21 mouse cellular contexts compared by ENCODE assay signal in genomic region chr15:27753923-27754322, GRCm38 (mm10).
DNase-seq lines count a peak whose midpoint lies in the region; ATAC-seq and TF ChIP-seq lines count a peak whose summit lies in the region.
"Had no signal": no experiment of that assay in that cellular context is flagged by ENCODE, and none has a peak within 500 bp of the region (broad histone marks: within the 10 kb centered on the region; RNA-seq: fewer than 3 reads in every experiment).

No protein-coding gene starts in this region.

- no peak overlapping the region for H3K4me3 ChIP-seq in kidney, embryonic 14.5 days (ENCODE audit: low read length)
- H3K4me3 ChIP-seq in spleen, adult 2 months (ENCODE audit: extremely low read depth, insufficient read depth, insufficient read length) = no peak overlapping the region
- no peak overlapping the region for H3K4me3 ChIP-seq in hindbrain, embryonic 15.5 days
- H3K4me3 ChIP-seq: erythroblast, embryonic 14.5 days; lung, embryonic 15.5 days; midbrain, embryonic 10.5 days had no signal

- H3K4me1 ChIP-seq in kidney, embryonic 14.5 days (ENCODE audit: control insufficient read depth, insufficient read depth, low read length) = peaks cover 12% of the 10 kb centered on the region
- peaks cover 14% of the 10 kb centered on the region; the same call in 1 of the 2 replicates for H3K4me1 ChIP-seq in spleen, adult 2 months (ENCODE audit: control insufficient read depth, insufficient read depth, insufficient read length)
- 0 out of 2 replicates have a peak, but pooled peaks cover 4% of the 10 kb centered on the region for H3K4me1 ChIP-seq in hindbrain, embryonic 15.5 days (replicated peaks)

- ATAC-seq in kidney, embryonic 14.5 days (ENCODE audit: low FRiP score, low TSS enrichment) = no peak
- ATAC-seq in hindbrain, embryonic 15.5 days (ENCODE audit: low FRiP score, low read depth) = no peak
- ATAC-seq: forebrain, postnatal 0 days; inflammation-experienced regulatory T-cells, adult 6 months had no signal

- no peak for DNase-seq in kidney, postnatal 36 days
- DNase-seq in spleen, adult 2 months (ENCODE audit: low read depth in 1 of 2, low spot score in 2 of 2) = no peak
- no peak for DNase-seq in spleen, postnatal 10 days (ENCODE audit: low spot score in 2 of 2)
- no peak for DNase-seq in left cerebral cortex, adult 11 months (ENCODE audit: low spot score)
- no peak for DNase-seq in layer of hippocampus, adult 9-10 months (ENCODE audit: low spot score)
- DNase-seq: adrenal gland, postnatal 25 days; cerebellum, adult 11 months; cerebellum, postnatal 14 days; embryo, embryonic 11 days; forebrain, postnatal 0 days; kidney, adult 8-10 months; right cerebral cortex, adult 18-20 months; thymus, adult 18-20 months had no signal

- no peak for TF ChIP-seq POLR2A in spleen, adult 2 months (IDR thresholded peaks at IDR 0.05; ENCODE audit: low read depth, low read length)

- H3K9ac ChIP-seq in kidney, embryonic 14.5 days (ENCODE audit: low read depth, low read length) = 0 out of 2 replicates have a peak overlapping the region, but pooled peaks have one; percentile 24
- no peak overlapping the region for H3K9ac ChIP-seq in hindbrain, embryonic 15.5 days
- H3K9ac ChIP-seq: forebrain, postnatal 0 days; liver, embryonic 14.5 days; lung, embryonic 15.5 days had no signal

- no peak for TF ChIP-seq CTCF in spleen, adult 2 months (IDR thresholded peaks at IDR 0.05; ENCODE audit: extremely low read depth, insufficient read depth, insufficient read length, insufficient replicate concordance)

- no peak overlapping the region for H3K27ac ChIP-seq in kidney, embryonic 14.5 days (ENCODE audit: low read depth, low read length)
- H3K27ac ChIP-seq in spleen, adult 2 months (ENCODE audit: insufficient read depth, low read length) = 0 out of 2 replicates have a peak overlapping the region, but pooled peaks have one; percentile 8
- 0 out of 2 replicates have a peak overlapping the region, but pooled peaks have one; percentile 27 for H3K27ac ChIP-seq in hindbrain, embryonic 15.5 days (replicated peaks)
- H3K27ac ChIP-seq: liver, embryonic 14.5 days; macrophage; midbrain, embryonic 10.5 days had no signal

- WGBS in kidney, embryonic 14.5 days = 67% methylated on average over 5 of the region's 5 CpGs
- WGBS in spleen, adult 2 months = 65% methylated on average over 5 of the region's 5 CpGs
- 91% methylated on average over 5 of the region's 5 CpGs for WGBS in hindbrain, embryonic 15.5 days

- no peaks in the 10 kb centered on the region for H3K9me3 ChIP-seq in kidney, embryonic 14.5 days (ENCODE audit: control insufficient read depth, low read length)
- no peaks in the 10 kb centered on the region for H3K9me3 ChIP-seq in hindbrain, embryonic 15.5 days
- H3K9me3 ChIP-seq: lung, embryonic 15.5 days; midbrain, embryonic 10.5 days had no signal

- no peaks in the 10 kb centered on the region for H3K27me3 ChIP-seq in kidney, embryonic 14.5 days (ENCODE audit: control insufficient read depth, insufficient read depth, low read length)
- H3K27me3 ChIP-seq in spleen, adult 2 months (ENCODE audit: control insufficient read depth, insufficient read depth, low read length) = no peaks in the 10 kb centered on the region
- H3K27me3 ChIP-seq in hindbrain, embryonic 15.5 days = no peaks in the 10 kb centered on the region
- H3K27me3 ChIP-seq: lung, embryonic 15.5 days had no signal

- H3K4me2 ChIP-seq in kidney, embryonic 14.5 days (replicated peaks; ENCODE audit: low read depth, low read length) = no peak overlapping the region
- H3K4me2 ChIP-seq in hindbrain, embryonic 15.5 days = no peak overlapping the region
- H3K4me2 ChIP-seq: lung, embryonic 15.5 days had no signal

- H3K36me3 ChIP-seq in kidney, embryonic 14.5 days (ENCODE audit: control insufficient read depth, insufficient read depth, low read length) = peaks cover 88% of the 10 kb centered on the region
- H3K36me3 ChIP-seq in spleen, adult 2 months (ENCODE audit: control insufficient read depth, insufficient read depth, low read length) = peaks cover 9% of the 10 kb centered on the region
- peaks cover 80% of the 10 kb centered on the region for H3K36me3 ChIP-seq in hindbrain, embryonic 15.5 days
